Mouse (Mus musculus) brown adipose tissue, adult 24 weeks (tissue): Measurements from ENCODE around the gene Alg6. TPM values are rescaled to one million over a fixed set of nuclear protein-coding genes. Genes with fewer than 3 reads are reported as not detected.

ENCODE experiments used
- H3K27ac ChIP-seq: fragments of 200-500 bp; replicated peaks from 2 replicates; pipeline ENCODE4 v1.5.1; 2012; ENCODE audit warnings: low read depth, mild to moderate bottlenecking, low read length
- H3K4me1 ChIP-seq: fragments of 200-500 bp; 2 replicates; pipeline ENCODE4 v1.6.1; 2012; ENCODE audit warnings: low read length, mixed read lengths; ENCODE audit not compliant: control insufficient read depth, insufficient read depth, insufficient read length
- H3K4me3 ChIP-seq: fragments of 200-500 bp; 2 replicates; pipeline ENCODE4 v1.5.1; 2012; ENCODE audit warnings: low read depth, mild to moderate bottlenecking, low read length, moderate library complexity; ENCODE audit not compliant: insufficient read depth
- polyA plus RNA-seq: library from polyadenylated mRNA; stranded (reverse); fragments of >200 nt; gene quantifications from 2 replicates; pipeline ENCODE4 v1.2.4, GENCODE M21; 2012; ENCODE audit not compliant: missing spikeins, insufficient read depth, insufficient read length

Alg6 gene
- polyA plus RNA-seq, 1 experiment = 2.4 TPM

GRCm38 (mm10) chr4:99770555-99770954 is 55.1 kb downstream of the Alg6 start:
- H3K4me3 ChIP-seq = no peak overlapping the region
- H3K27ac ChIP-seq = no peak overlapping the region
- H3K4me1 ChIP-seq = no peaks in the 10 kb centered on the region

GRCm38 (mm10) chr4:99773041-99773440 is 57.6 kb downstream of the Alg6 start:
- Histone ChIP-seq H3K4me3 (no peak overlapping the region), H3K4me1 (no peaks in the 10 kb centered on the region), H3K27ac (no peak overlapping the region)

GRCm38 (mm10) chr4:99792365-99792764 is 76.9 kb downstream of the Alg6 start:
- Histone ChIP-seq H3K4me1 (no peaks in the 10 kb centered on the region), H3K4me3 (no peak overlapping the region), H3K27ac (no peak overlapping the region)

Other genes with a start within 250 kb of the Alg6 start
- gene Foxd3, start 59.4 kb upstream of the Alg6 start, polyA plus RNA-seq = not detected in 2 replicates
- gene Efcab7, start 113.5 kb downstream of the Alg6 start, polyA plus RNA-seq = 2.2 and 3.1 TPM in 2 replicates
- 239 and 244 TPM in 2 replicates for gene Pgm1, start 213.8 kb downstream of the Alg6 start, polyA plus RNA-seq
- gene Itgb3bp, start 214.1 kb downstream of the Alg6 start, polyA plus RNA-seq = 9.7 and 18.2 TPM in 2 replicates